Mouse (Mus musculus): ENCODE data around the gene Ptpn3. TPM values are rescaled to one million over a fixed set of nuclear protein-coding genes. Genes with fewer than 3 reads are reported as not detected.

Ptpn3 gene
- polyA plus RNA-seq, 1 experiment from 2014 or later = 2.7 TPM

Other genes starting within 250 kb of the Ptpn3 start
- 0.99 and 1.3 TPM in 2 replicates for gene Epb41l4b, start 158.4 kb downstream of the Ptpn3 start, polyA plus RNA-seq (2014; fragmentation: Nextera tagmentation; extraction: Ambion mirVana)
- gene Palm2, start 132.4 kb upstream of the Ptpn3 start, polyA plus RNA-seq (2014; fragmentation: Nextera tagmentation; extraction: Ambion mirVana) = 1.4 and 2.0 TPM in 2 replicates

All from neural tube, embryonic 11.5 days (tissue).